Mouse (Mus musculus) right cerebral cortex, postnatal 10 days (tissue): ENCODE results near the gene Iqgap3.

Source experiments
- DNase-seq, 2 experiments: peaks; one replicate each; pipeline ENCODE4 v3.0.0; 2021; ENCODE audit warnings: low spot score in 2 of 2

The Iqgap3 gene

GRCm38 (mm10) chr3:88149510-88149974 lies 67.8 kb downstream of the Iqgap3 start:
- peak in 1 of 2 experiments; percentile 34 for DNase-seq

GRCm38 (mm10) chr3:88150061-88150998 lies 68.6 kb downstream of the Iqgap3 start:
- DNase-seq, result peak; percentile 81 to 89

- no peak for DNase-seq
Measured at GRCm38 (mm10) chr3:88150999-88151364, 69.2 kb downstream of the Iqgap3 start.

- peak; percentile 93 to 96 for DNase-seq
Measured at GRCm38 (mm10) chr3:88152056-88152455, 70.3 kb downstream of the Iqgap3 start.

GRCm38 (mm10) chr3:88153290-88154011 lies 71.7 kb downstream of the Iqgap3 start:
- DNase-seq, result no peak

- DNase-seq, result no peak
Measured at GRCm38 (mm10) chr3:88154236-88154635, 72.5 kb downstream of the Iqgap3 start.

GRCm38 (mm10) chr3:88156817-88157216 lies 75.0 kb downstream of the Iqgap3 start:
- DNase-seq, result no peak

GRCm38 (mm10) chr3:88157771-88158597 lies 76.2 kb downstream of the Iqgap3 start:
- peak in 1 of 2 experiments; percentile 69 for DNase-seq

GRCm38 (mm10) chr3:88158991-88159390 lies 77.2 kb downstream of the Iqgap3 start:
- DNase-seq, result no peak

- DNase-seq, result no peak
Measured at GRCm38 (mm10) chr3:88160856-88161255, 79.1 kb downstream of the Iqgap3 start.

GRCm38 (mm10) chr3:88162259-88162658 lies 80.5 kb downstream of the Iqgap3 start:
- peak; percentile 60 to 75 for DNase-seq

GRCm38 (mm10) chr3:88162811-88163210 lies 81.0 kb downstream of the Iqgap3 start:
- no peak for DNase-seq

- no peak for DNase-seq
Measured at GRCm38 (mm10) chr3:88163847-88164246, 82.1 kb downstream of the Iqgap3 start.

- DNase-seq, result no peak
Measured at GRCm38 (mm10) chr3:88164263-88164662, 82.5 kb downstream of the Iqgap3 start.

GRCm38 (mm10) chr3:88166056-88166455 lies 84.3 kb downstream of the Iqgap3 start:
- no peak for DNase-seq

- no peak for DNase-seq
Measured at GRCm38 (mm10) chr3:88170361-88170760, 88.6 kb downstream of the Iqgap3 start.
